Mouse (Mus musculus) thymus, adult 2 months (tissue): ENCODE results near the gene D930007J09Rik. TPM values are rescaled to one million over a fixed set of nuclear protein-coding genes. Genes with fewer than 3 reads are reported as not detected.

ENCODE experiments used
- DNase-seq: peaks from one replicate; pipeline ENCODE4 v3.0.0; 2021
- H3K27ac ChIP-seq: fragments of 200-500 bp; 2 replicates; pipeline ENCODE4 v1.5.1; 2012; ENCODE audit warnings: low read length, control low read depth; ENCODE audit not compliant: control insufficient read depth, insufficient read depth
- H3K27me3 ChIP-seq: fragments of 200-500 bp; 2 replicates; pipeline ENCODE4 v1.6.1; 2012; ENCODE audit warnings: mild to moderate bottlenecking, low read length, moderate library complexity, mixed read lengths; ENCODE audit not compliant: control insufficient read depth, insufficient read depth
- H3K36me3 ChIP-seq: fragments of 200-500 bp; 2 replicates; pipeline ENCODE4 v1.6.1; 2012; ENCODE audit warnings: mild to moderate bottlenecking, low read length, moderate library complexity; ENCODE audit not compliant: control insufficient read depth, insufficient read depth
- H3K4me1 ChIP-seq: fragments of 200-500 bp; replicated peaks from 2 replicates; pipeline ENCODE4 v1.6.1; 2012; ENCODE audit warnings: low read length; ENCODE audit not compliant: control insufficient read depth, insufficient read depth
- H3K4me3 ChIP-seq: fragments of 200-500 bp; 2 replicates; pipeline ENCODE4 v1.5.1; 2012; ENCODE audit warnings: mild to moderate bottlenecking, low read length, control low read depth, moderate library complexity; ENCODE audit not compliant: control insufficient read depth, insufficient read depth
- CTCF ChIP-seq: fragments of 200-500 bp; IDR thresholded peaks from 2 replicates; pipeline ENCODE4 v1.5.1; 2012; ENCODE audit warnings: mild to moderate bottlenecking, control low read depth, low read length, moderate library complexity, borderline replicate concordance; ENCODE audit not compliant: control insufficient read depth, poor library complexity, insufficient read depth; ENCODE audit errors: extremely low read depth
- POLR2A ChIP-seq: fragments of 200-500 bp; IDR thresholded peaks from 2 replicates; pipeline ENCODE4 v1.6.1; 2012; ENCODE audit warnings: mild to moderate bottlenecking, low read length, control low read depth, moderate library complexity; ENCODE audit not compliant: control insufficient read depth, poor library complexity, insufficient read depth; ENCODE audit errors: extremely low read depth
- WGBS: fragments of 180-500 bp; shearing (Covaris S2); methylation state at CpG from one replicate; pipeline ENCODE4 v1.1.7; 2018; 5-methylcytosine and 5-hydroxymethylcytosine counted together
- polyA plus RNA-seq: library from polyadenylated mRNA; depleted of rRNA; stranded (reverse); fragments of >200 nt; gene quantifications from 2 replicates; pipeline ENCODE4 v1.2.3, GENCODE M21; 2012

D930007J09Rik gene
- polyA plus RNA-seq, 1 experiment: not detected

GRCm38 (mm10) chr13:32783816-32784215 is 18.8 kb downstream of the D930007J09Rik start, which contains the start of gene Mylk4:
TSS of gene Mylk4 (minus strand) at chr13:32783954.
- Histone ChIP-seq H3K27me3 (no peaks in the 10 kb centered on the region), H3K36me3 (no peaks in the 10 kb centered on the region), H3K4me1 (no peaks in the 10 kb centered on the region), H3K27ac (no peak within 1 kb of the TSS), H3K4me3 (no peak within 1 kb of the TSS)
- no peak for TF ChIP-seq CTCF
- no peak for TF ChIP-seq POLR2A
- no peak for DNase-seq
- WGBS: 92% methylated on average over 8 of the region's 8 CpGs

- H3K27me3 ChIP-seq: no peaks in the 10 kb centered on the region
- H3K36me3 ChIP-seq: no peaks in the 10 kb centered on the region
- no peak overlapping the region for H3K27ac ChIP-seq
- no peak for DNase-seq
- 63% methylated on average over 5 of the region's 5 CpGs for WGBS
- TF ChIP-seq POLR2A (no peak), CTCF (no peak)
- no peaks in the 10 kb centered on the region for H3K4me1 ChIP-seq
- H3K4me3 ChIP-seq: no peak overlapping the region
These were observed 19.6 kb downstream of the D930007J09Rik start for GRCm38 (mm10) chr13:32783055-32783454.

GRCm38 (mm10) chr13:32778861-32779260 is 23.8 kb downstream of the D930007J09Rik start:
- WGBS: 91% methylated on average over 3 of the region's 3 CpGs
- H3K27me3 ChIP-seq: no peaks in the 10 kb centered on the region
- no peak for DNase-seq
- no peak overlapping the region for H3K27ac ChIP-seq
- no peak for TF ChIP-seq POLR2A
- TF ChIP-seq CTCF: no peak
- H3K36me3 ChIP-seq: no peaks in the 10 kb centered on the region
- H3K4me1 ChIP-seq: no peaks in the 10 kb centered on the region
- no peak overlapping the region for H3K4me3 ChIP-seq

GRCm38 (mm10) chr13:32776350-32776749 is 26.3 kb downstream of the D930007J09Rik start:
- Histone ChIP-seq H3K4me3 (no peak overlapping the region), H3K27me3 (no peaks in the 10 kb centered on the region), H3K36me3 (no peaks in the 10 kb centered on the region), H3K4me1 (no peaks in the 10 kb centered on the region), H3K27ac (no peak overlapping the region)
- WGBS: 90% methylated on average over 10 of the region's 10 CpGs
- no peak for TF ChIP-seq POLR2A
- TF ChIP-seq CTCF: no peak
- DNase-seq: no peak

- Histone ChIP-seq H3K27me3 (no peaks in the 10 kb centered on the region), H3K36me3 (no peaks in the 10 kb centered on the region), H3K4me3 (no peak overlapping the region), H3K27ac (no peak overlapping the region), H3K4me1 (no peaks in the 10 kb centered on the region)
- WGBS: 95% methylated on average over 9 of the region's 9 CpGs
- no peak for DNase-seq
- TF ChIP-seq CTCF (no peak), POLR2A (no peak)
These were observed 26.8 kb downstream of the D930007J09Rik start for GRCm38 (mm10) chr13:32775889-32776288.

- no peak overlapping the region for H3K4me3 ChIP-seq
- H3K4me1 ChIP-seq: no peaks in the 10 kb centered on the region
- TF ChIP-seq POLR2A: no peak
- no peak for TF ChIP-seq CTCF
- H3K27ac ChIP-seq: no peak overlapping the region
- no peaks in the 10 kb centered on the region for H3K36me3 ChIP-seq
- 67% methylated on average over 3 of the region's 3 CpGs for WGBS
- no peak for DNase-seq
- no peaks in the 10 kb centered on the region for H3K27me3 ChIP-seq
These were observed 32.7 kb downstream of the D930007J09Rik start for GRCm38 (mm10) chr13:32769960-32770359.

- peak; percentile 43 for DNase-seq
- TF ChIP-seq CTCF (no peak), POLR2A (no peak)
- 26% methylated on average over 4 of the region's 4 CpGs for WGBS
- Histone ChIP-seq H3K4me3 (no peak overlapping the region), H3K4me1 (0 out of 2 replicates have a peak, but pooled peaks cover 5% of the 10 kb centered on the region), H3K36me3 (no peaks in the 10 kb centered on the region), H3K27ac (no peak overlapping the region), H3K27me3 (no peaks in the 10 kb centered on the region)
These were observed 34.5 kb downstream of the D930007J09Rik start for GRCm38 (mm10) chr13:32768104-32768503.
